Mouse (Mus musculus) MEL-GATA-1-ER (cell line): ENCODE measurements at regions not wholly inside any gene's neighbourhood (a gene's known extent, or its start where the extent isn't known, plus 50 kb on each side); places are given as distances from the start of the nearest gene placed in this dataset.

Experiments used
- DNase-seq: peaks from one replicate; pipeline ENCODE4 v3.0.0-alpha.2; 2012; ENCODE audit warnings: low read depth; ENCODE audit errors: extremely low read depth

GRCm38 (mm10) chr10:37231936-37232556 lies 93.3 kb upstream of the Marcks start:
- peak; percentile 94 for DNase-seq

GRCm38 (mm10) chr10:37231159-37231558 lies 92.4 kb upstream of the Marcks start:
- no peak for DNase-seq

GRCm38 (mm10) chr10:37227889-37228288 lies 89.2 kb upstream of the Marcks start:
- no peak for DNase-seq

GRCm38 (mm10) chr10:37221730-37222129 lies 83.0 kb upstream of the Marcks start:
- DNase-seq, result no peak

GRCm38 (mm10) chr10:37220434-37220833 lies 81.7 kb upstream of the Marcks start:
- DNase-seq, result no peak

GRCm38 (mm10) chr10:37219936-37220335 lies 81.2 kb upstream of the Marcks start:
- DNase-seq, result no peak

- DNase-seq, result no peak
These were observed 80.7 kb upstream of the Marcks start for GRCm38 (mm10) chr10:37219381-37219780.

- DNase-seq, result no peak
These were observed 75.9 kb upstream of the Marcks start for GRCm38 (mm10) chr10:37214656-37215055.

GRCm38 (mm10) chr10:37212350-37213035 lies 73.8 kb upstream of the Marcks start:
- no peak for DNase-seq

- peak; percentile 35 for DNase-seq
These were observed 72.6 kb upstream of the Marcks start for GRCm38 (mm10) chr10:37211305-37211704.

- no peak for DNase-seq
These were observed 71.5 kb upstream of the Marcks start for GRCm38 (mm10) chr10:37210223-37210622.

GRCm38 (mm10) chr10:37206986-37207385 lies 68.3 kb upstream of the Marcks start:
- DNase-seq, result no peak

GRCm38 (mm10) chr10:37206546-37206945 lies 67.8 kb upstream of the Marcks start:
- DNase-seq, result no peak

GRCm38 (mm10) chr10:37203709-37204108 lies 65.0 kb upstream of the Marcks start:
- no peak for DNase-seq

GRCm38 (mm10) chr10:37194798-37195453 lies 56.2 kb upstream of the Marcks start:
- DNase-seq, result no peak

GRCm38 (mm10) chr10:37194131-37194797 lies 55.5 kb upstream of the Marcks start:
- no peak for DNase-seq

GRCm38 (mm10) chr10:37192661-37193060 lies 53.9 kb upstream of the Marcks start:
- no peak for DNase-seq

GRCm38 (mm10) chr10:37190092-37190491 lies 51.4 kb upstream of the Marcks start:
- DNase-seq, result peak; percentile 79
